Mouse (Mus musculus) midbrain, embryonic 13.5 days (tissue): ENCODE results near the gene Olfr741. TPM values are rescaled to one million over a fixed set of nuclear protein-coding genes. Genes with fewer than 3 reads are reported as not detected.

Source experiments
- ATAC-seq: fragments of 200-750 bp; cut with Nextera tagmentation; 2 replicates; pipeline ENCODE4 v1.8.0; 2017; ENCODE audit warnings: mild to moderate bottlenecking, moderate TSS enrichment, moderate library complexity
- H3K27ac ChIP-seq: fragments of 300-500 bp; sonication (generic); 2 replicates; pipeline ENCODE4 v1.5.1; 2015; ENCODE audit warnings: inconsistent platforms, mild to moderate bottlenecking, moderate library complexity
- H3K27me3 ChIP-seq: fragments of 300-500 bp; sonication (generic); 2 replicates; pipeline ENCODE4 v1.6.1; 2015; ENCODE audit warnings: mild to moderate bottlenecking, inconsistent platforms
- H3K36me3 ChIP-seq: fragments of 300-500 bp; sonication (generic); 2 replicates; pipeline ENCODE4 v1.6.1; 2015; ENCODE audit warnings: mild to moderate bottlenecking, inconsistent platforms
- H3K4me1 ChIP-seq: fragments of 300-500 bp; sonication (generic); replicated peaks from 2 replicates; pipeline ENCODE4 v1.6.1; 2015; ENCODE audit warnings: inconsistent platforms
- H3K4me2 ChIP-seq: fragments of 300-500 bp; sonication (generic); replicated peaks from 2 replicates; pipeline ENCODE4 v1.6.1; 2015; ENCODE audit warnings: moderate library complexity, mild to moderate bottlenecking, inconsistent platforms
- H3K4me3 ChIP-seq: fragments of 300-500 bp; sonication (generic); replicated peaks from 2 replicates; pipeline ENCODE4 v1.5.1; 2015; ENCODE audit warnings: mild to moderate bottlenecking, inconsistent platforms
- H3K9ac ChIP-seq: fragments of 300-500 bp; sonication (generic); replicated peaks from 2 replicates; pipeline ENCODE4 v1.6.1; 2015; ENCODE audit warnings: mild to moderate bottlenecking, inconsistent platforms
- H3K9me3 ChIP-seq: fragments of 300-500 bp; sonication (generic); 2 replicates; pipeline ENCODE4 v1.6.1; 2016; ENCODE audit warnings: mild to moderate bottlenecking, inconsistent platforms
- WGBS: fragments of 180-500 bp; shearing (Covaris S2); methylation state at CpG from one replicate; pipeline ENCODE4 v1.1.7; 2015; 5-methylcytosine and 5-hydroxymethylcytosine counted together
- polyA plus RNA-seq: library from polyadenylated mRNA; unstranded; fragments of >200 nt; fragmentation: Nextera tagmentation; extraction: Ambion mirVana; gene quantifications from 2 replicates; pipeline ENCODE4 v1.2.1, GENCODE M21; 2015

Olfr741 gene
- not detected in 2 replicates for polyA plus RNA-seq

- Histone ChIP-seq H3K4me1 (no peaks in the 10 kb centered on the region), H3K27me3 (no peaks in the 10 kb centered on the region), H3K36me3 (no peaks in the 10 kb centered on the region), H3K9me3 (no peaks in the 10 kb centered on the region), H3K27ac (no peak within 1 kb of the TSS), H3K4me2 (no peak within 1 kb of the TSS), H3K4me3 (no peak within 1 kb of the TSS), H3K9ac (no peak within 1 kb of the TSS)
- WGBS: 77% methylated on average over 2 of the region's 2 CpGs
- no peak for ATAC-seq
Measured at GRCm38 (mm10) chr14:50472438-50472837, at the start of gene Olfr741. Olfr741 (plus strand) TSS chr14:50472738.

- ATAC-seq: no peak
- Histone ChIP-seq H3K9ac (no peak within 1 kb of the TSS), H3K36me3 (no peaks in the 10 kb centered on the region), H3K27ac (no peak within 1 kb of the TSS), H3K4me2 (no peak within 1 kb of the TSS), H3K4me1 (no peaks in the 10 kb centered on the region), H3K4me3 (no peak within 1 kb of the TSS), H3K9me3 (no peaks in the 10 kb centered on the region), H3K27me3 (no peaks in the 10 kb centered on the region)
- 81% methylated on average over 3 of the region's 3 CpGs for WGBS
Measured at GRCm38 (mm10) chr14:50445245-50445644, 27.3 kb upstream of the Olfr741 start, which contains the start of gene Olfr740. Olfr740 (plus strand) TSS chr14:50445545.

- Histone ChIP-seq H3K27me3 (no peaks in the 10 kb centered on the region), H3K27ac (no peak overlapping the region), H3K36me3 (no peaks in the 10 kb centered on the region), H3K9me3 (0 out of 2 replicates have a peak, but pooled peaks cover 2% of the 10 kb centered on the region), H3K4me1 (no peaks in the 10 kb centered on the region), H3K4me3 (no peak overlapping the region), H3K9ac (no peak overlapping the region), H3K4me2 (no peak overlapping the region)
- WGBS: 77% methylated on average over 2 of the region's 2 CpGs
- no peak for ATAC-seq
Measured at GRCm38 (mm10) chr14:50478406-50478805, 5.9 kb downstream of the Olfr741 start.

GRCm38 (mm10) chr14:50503300-50503699 is 30.8 kb downstream of the Olfr741 start, which contains the start of gene Olfr742:
Olfr742 (plus strand) TSS chr14:50503600.
- Histone ChIP-seq H3K9me3 (no peaks in the 10 kb centered on the region), H3K27ac (no peak within 1 kb of the TSS), H3K9ac (no peak within 1 kb of the TSS), H3K27me3 (no peaks in the 10 kb centered on the region), H3K4me3 (no peak within 1 kb of the TSS), H3K36me3 (no peaks in the 10 kb centered on the region), H3K4me1 (no peaks in the 10 kb centered on the region), H3K4me2 (no peak within 1 kb of the TSS)
- WGBS: 60% methylated on average over 2 of the region's 2 CpGs
- no peak for ATAC-seq

- ATAC-seq: no peak
- H3K27me3 ChIP-seq: no peaks in the 10 kb centered on the region
- H3K36me3 ChIP-seq: no peaks in the 10 kb centered on the region
- no peak within 1 kb of the TSS for H3K9ac ChIP-seq
- no peaks in the 10 kb centered on the region; the same call in none of the 2 replicates for H3K9me3 ChIP-seq
- H3K4me2 ChIP-seq: no peak within 1 kb of the TSS
- no peak within 1 kb of the TSS for H3K4me3 ChIP-seq
- H3K4me1 ChIP-seq: no peaks in the 10 kb centered on the region
- no peak within 1 kb of the TSS for H3K27ac ChIP-seq
Measured at GRCm38 (mm10) chr14:50521539-50521938, 49.0 kb downstream of the Olfr741 start, which contains the start of gene Olfr743. Olfr743 (plus strand) TSS chr14:50521839.

Other genes with a start within 250 kb of the Olfr741 start
- gene Olfr731, start 230.9 kb upstream of the Olfr741 start, polyA plus RNA-seq: not detected in 2 replicates
- gene Olfr732, start 188.5 kb upstream of the Olfr741 start, polyA plus RNA-seq: not detected in 2 replicates
- not detected in 2 replicates for gene Olfr733, start 171.2 kb upstream of the Olfr741 start, polyA plus RNA-seq
- gene Olfr734, start 146.0 kb upstream of the Olfr741 start, polyA plus RNA-seq: not detected in 2 replicates
- gene Olfr735, start 123.9 kb upstream of the Olfr741 start, polyA plus RNA-seq: not detected in 2 replicates
- not detected in 2 replicates for gene Tlr11, start 114.8 kb upstream of the Olfr741 start, polyA plus RNA-seq
- not detected in 2 replicates for gene Olfr736, start 91.6 kb upstream of the Olfr741 start, polyA plus RNA-seq
- not detected in 2 replicates for gene Olfr738, start 65.2 kb upstream of the Olfr741 start, polyA plus RNA-seq
- not detected in 2 replicates for gene Olfr739, start 54.1 kb upstream of the Olfr741 start, polyA plus RNA-seq
- not detected in 2 replicates for gene Olfr740, start 27.2 kb upstream of the Olfr741 start, polyA plus RNA-seq
- not detected in 2 replicates for gene Olfr742, start 30.9 kb downstream of the Olfr741 start, polyA plus RNA-seq
- not detected in 2 replicates for gene Olfr743, start 49.1 kb downstream of the Olfr741 start, polyA plus RNA-seq
- gene Olfr744, start 142.1 kb downstream of the Olfr741 start, polyA plus RNA-seq: not detected in 2 replicates
- not detected in 2 replicates for gene Olfr745, start 166.7 kb downstream of the Olfr741 start, polyA plus RNA-seq
- gene Olfr746, start 174.3 kb downstream of the Olfr741 start, polyA plus RNA-seq: not detected in 2 replicates
- gene Olfr747, start 220.5 kb downstream of the Olfr741 start, polyA plus RNA-seq: not detected in 2 replicates
- gene Olfr748, start 234.6 kb downstream of the Olfr741 start, polyA plus RNA-seq: not detected in 2 replicates